Mouse (Mus musculus) thymus, postnatal 0 days (tissue): Measurements from ENCODE around the gene Gm28048. TPM values are rescaled to one million over a fixed set of nuclear protein-coding genes. Genes with fewer than 3 reads are reported as not detected.
A peak's percentile ranks its signal among the peaks of the same experiment; 100 is the strongest.

Experiments used
- DNase-seq: peaks from one replicate; pipeline ENCODE4 v3.0.0-alpha.2; 2015; ENCODE audit warnings: low spot score
- polyA plus RNA-seq: library from polyadenylated mRNA; unstranded; fragments of >200 nt; fragmentation: Nextera tagmentation; extraction: Ambion mirVana; gene quantifications from 2 replicates; pipeline ENCODE4 v1.2.1, GENCODE M21; 2015

Gene Gm28048
- polyA plus RNA-seq, 1 experiment from 2014 or later, result 44.0 TPM

GRCm38 (mm10) chr11:22990393-22991126, 8.7 kb upstream of the Gm28048 start, which contains the start of gene Cct4:
Gene Cct4, plus strand, starts transcription at chr11:22990519.
- DNase-seq, result peak; percentile 83

DNA sequence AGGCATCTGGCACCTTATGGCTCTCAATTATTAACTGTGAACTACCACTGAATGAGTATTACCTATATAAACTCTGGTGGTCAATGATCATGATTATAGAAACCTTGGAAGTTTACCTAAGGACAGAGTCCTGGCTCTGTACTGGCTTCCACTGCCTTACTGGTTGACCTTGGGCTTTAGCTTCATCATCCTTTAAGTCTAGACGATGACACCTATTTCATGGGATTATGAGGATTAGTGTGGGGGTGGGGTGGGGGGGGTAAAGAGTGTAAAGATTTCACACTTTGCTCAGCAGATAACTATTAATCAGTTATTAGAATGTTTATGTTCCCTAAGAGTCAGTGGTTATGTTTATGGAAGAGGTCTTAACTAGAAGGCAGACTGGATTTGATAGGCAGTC, 7.9 kb upstream of the Gm28048 start:
- DNase-seq, result no peak

GRCm38 (mm10) chr11:22987357-22987756, 5.5 kb upstream of the Gm28048 start:
- DNase-seq, result peak; percentile 70

GRCm38 (mm10) chr11:22985510-22985909, 3.6 kb upstream of the Gm28048 start:
- DNase-seq, result no peak

- DNase-seq, result no peak
Observed at GRCm38 (mm10) chr11:22982846-22983245, 956 bp upstream of the Gm28048 start.

DNA sequence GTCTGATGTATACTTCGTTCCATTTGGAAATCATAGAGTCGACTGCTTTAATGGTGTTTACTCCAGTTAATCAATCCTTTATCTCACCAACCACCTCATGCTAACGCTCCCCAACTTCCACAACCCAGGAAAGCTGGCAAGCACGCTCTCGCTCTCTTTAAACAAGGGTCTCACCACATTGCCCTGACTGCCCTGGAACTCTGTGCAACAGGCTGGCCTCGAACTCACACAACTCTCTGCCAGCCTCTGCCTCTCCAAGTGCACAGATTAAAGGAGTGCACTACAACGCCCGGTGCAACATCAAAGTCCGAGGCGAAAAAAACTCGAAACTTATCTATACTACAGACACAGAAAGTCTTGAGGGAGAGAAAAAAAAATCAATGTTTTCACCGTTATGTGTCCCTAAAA, 343 bp downstream of the Gm28048 start:
- DNase-seq, result no peak

GRCm38 (mm10) chr11:22981041-22981440, 849 bp downstream of the Gm28048 start:
- no peak for DNase-seq

- no peak for DNase-seq
Observed at GRCm38 (mm10) chr11:22979221-22979620, 2.7 kb downstream of the Gm28048 start.

DNA sequence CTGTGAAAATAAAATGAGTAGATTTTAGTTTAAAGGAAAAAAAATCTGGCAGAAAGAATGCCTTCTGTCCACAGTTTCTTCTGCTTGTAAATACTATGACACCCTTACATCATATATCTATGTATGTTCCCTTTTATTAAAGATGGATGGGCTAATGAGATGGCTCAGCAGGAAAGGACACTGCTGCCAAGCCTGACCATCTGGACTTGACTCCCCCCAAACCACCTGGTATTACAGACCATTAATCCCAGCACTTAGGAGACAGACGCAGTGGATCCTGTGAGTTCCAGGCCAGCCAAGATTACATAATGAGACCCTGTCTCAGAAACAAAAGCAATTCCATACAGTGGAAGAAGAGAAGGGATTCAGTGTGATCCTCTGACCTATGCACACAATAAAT, 3.2 kb downstream of the Gm28048 start:
- DNase-seq, result no peak

DNA sequence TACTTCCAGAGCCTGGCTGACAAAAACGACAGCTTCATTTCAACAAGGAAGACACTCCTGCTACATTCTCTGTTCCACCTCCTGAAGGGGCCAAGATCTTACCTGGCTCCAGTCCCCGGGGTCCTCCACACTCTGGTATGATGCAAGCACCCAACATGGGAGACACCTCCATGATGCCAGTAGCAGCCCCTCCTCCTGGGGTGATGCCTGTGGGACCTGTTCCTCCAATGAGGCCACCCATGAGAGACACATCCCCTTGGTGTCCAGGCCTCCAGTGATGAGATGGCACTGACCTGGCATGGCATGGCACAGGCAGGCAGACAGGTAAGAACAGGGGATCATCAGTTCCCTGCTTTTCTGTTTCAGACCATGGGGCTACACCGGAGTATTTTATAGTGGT, 3.7 kb downstream of the Gm28048 start:
- no peak for DNase-seq

DNA sequence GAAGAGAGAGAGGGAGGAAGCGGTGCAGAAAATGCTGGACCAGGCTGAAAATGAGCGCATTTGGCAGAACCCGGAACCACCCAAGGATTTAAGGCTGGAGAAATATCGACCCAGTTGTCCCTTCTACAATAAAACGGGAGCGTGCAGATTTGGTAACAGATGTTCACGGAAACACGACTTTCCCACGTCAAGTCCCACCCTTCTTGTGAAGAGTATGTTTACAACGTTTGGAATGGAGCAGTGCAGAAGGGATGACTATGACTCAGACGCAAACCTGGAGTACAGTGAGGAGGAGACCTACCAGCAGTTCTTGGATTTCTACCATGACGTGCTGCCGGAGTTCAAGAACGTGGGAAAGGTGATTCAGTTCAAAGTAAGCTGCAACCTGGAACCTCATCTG, 8.3 kb downstream of the Gm28048 start:
- no peak for DNase-seq

DNA sequence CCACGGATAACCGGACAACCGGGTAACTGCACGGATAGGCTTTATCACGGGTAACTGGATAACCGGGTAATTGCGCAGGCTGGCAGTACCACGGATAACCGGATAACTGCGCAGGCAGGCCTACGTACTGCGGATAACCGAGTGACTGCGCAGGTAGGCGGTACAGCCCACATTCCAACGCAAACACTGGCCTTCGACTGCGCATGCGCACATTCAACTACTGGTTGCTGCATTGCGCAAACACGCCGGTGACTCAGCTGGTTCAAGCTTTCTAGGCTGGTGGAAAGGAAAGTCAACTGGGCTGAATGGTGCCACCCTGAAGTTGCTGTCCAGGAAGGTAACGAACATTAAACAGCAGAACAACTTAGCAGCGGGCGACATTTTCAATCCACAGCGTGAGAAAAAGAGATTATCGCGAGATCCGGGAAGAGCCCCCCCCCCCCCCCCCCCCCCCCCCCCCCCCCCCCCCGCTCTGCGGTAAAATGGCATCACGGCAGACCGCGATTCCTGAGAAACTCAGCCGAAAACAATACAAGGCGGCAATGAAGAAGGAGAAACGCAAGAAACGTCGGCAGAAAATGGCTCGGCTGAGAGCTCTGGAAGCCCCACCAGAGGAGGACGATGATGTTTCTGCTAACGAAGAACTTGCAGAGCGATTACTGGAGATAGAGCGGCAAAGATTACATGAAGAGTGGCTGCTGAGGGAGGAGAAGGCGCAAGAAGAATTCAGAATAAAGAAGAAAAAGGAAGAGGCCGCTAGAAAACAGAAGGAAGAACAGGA, 9.0 kb downstream of the Gm28048 start:
- DNase-seq, result peak; percentile 80

- DNase-seq, result peak; percentile 78
Observed at GRCm38 (mm10) chr11:22971835-22972709, 9.8 kb downstream of the Gm28048 start, which contains the start of gene Zrsr1. Gene Zrsr1, plus strand, starts transcription at chr11:22972005.

DNA sequence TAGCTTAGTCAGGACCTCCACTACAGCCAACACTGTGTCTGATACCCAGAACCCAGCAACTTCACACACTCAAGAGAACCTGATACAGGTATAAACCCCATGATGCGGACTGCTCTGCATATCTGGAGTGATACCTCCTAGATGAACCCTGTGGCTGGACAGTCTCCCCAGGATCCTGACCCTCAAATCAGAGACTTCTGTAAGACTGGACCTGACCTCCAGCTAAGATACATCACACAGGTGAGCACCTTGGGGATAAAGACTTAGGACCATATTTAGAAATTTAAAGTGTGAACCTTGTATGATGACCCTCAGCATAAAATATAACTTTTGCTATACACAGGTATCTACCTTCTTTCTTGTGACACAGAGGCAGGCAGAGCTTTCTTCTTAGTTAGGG, 11.3 kb downstream of the Gm28048 start:
- DNase-seq, result no peak

DNA sequence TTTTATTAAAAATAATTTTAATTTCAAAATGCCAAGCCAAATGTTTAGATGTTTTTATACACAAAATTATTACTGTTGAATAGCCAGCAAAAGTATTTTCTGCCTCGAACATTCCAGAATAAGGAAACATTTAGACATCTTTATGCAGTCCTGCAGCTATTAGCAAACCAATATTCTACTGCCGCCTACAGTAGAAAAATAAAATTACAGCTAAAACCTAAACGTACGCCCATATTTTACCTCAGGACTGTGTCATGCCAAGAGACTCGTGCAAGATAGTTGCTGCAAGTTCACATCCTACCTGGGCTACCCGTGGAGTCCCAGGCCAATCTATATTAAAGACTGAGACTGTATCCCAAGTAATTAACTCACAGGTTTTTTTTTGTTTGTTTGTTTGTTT, 12.4 kb downstream of the Gm28048 start:
- peak; percentile 49 for DNase-seq

DNA sequence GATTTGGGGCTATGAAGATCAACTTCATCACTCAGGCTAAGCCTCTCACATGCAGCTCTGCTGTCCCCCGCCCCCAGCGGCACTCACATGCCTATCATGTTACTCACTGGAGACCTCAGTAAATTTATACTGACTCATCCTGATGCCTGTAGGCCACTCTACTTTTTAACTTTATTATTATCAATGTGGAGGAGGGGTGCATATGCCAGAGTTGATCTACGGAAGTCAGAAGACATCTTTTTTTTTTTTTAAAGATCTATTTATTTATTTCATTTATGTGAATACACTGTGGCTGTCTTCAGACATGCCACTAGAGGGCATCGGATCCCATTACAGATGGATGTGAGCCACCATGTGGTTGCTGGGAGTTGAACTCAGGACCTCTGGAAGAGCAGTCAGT, 16.4 kb downstream of the Gm28048 start:
- DNase-seq, result peak; percentile 13

GRCm38 (mm10) chr11:22964401-22964800, 17.5 kb downstream of the Gm28048 start:
- DNase-seq, result no peak

GRCm38 (mm10) chr11:22962101-22962500, 19.8 kb downstream of the Gm28048 start:
- DNase-seq, result no peak

DNA sequence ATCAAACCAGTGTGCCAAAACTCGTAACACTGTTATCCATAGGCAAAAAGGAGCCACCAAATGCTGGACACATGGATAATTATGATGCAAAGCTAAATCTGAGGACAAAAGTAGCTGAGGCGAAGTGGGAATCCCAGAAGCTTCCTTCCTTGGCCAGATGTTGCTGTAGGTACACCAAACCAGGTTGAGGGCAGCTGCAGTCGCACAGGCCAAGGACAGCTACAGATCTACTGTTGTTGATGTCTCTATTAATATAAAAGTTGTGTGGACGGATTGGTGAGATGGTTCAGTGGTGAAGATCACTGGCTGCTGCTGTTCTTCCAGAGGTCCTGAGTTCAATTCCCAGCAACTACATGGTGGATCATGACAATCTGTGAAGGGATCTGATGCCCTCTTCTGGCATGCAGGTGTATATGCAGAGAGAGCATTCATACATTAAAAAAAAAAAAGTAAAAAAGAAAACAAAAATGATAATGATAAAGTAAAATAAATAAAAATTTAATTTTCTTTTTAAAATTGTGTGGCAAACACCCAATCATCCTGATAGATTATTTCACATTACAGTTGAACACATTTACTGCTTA, 24.0 kb downstream of the Gm28048 start:
- DNase-seq, result no peak

GRCm38 (mm10) chr11:22956830-22957229, 25.1 kb downstream of the Gm28048 start:
- peak; percentile 73 for DNase-seq

- no peak for DNase-seq
Observed at GRCm38 (mm10) chr11:22956346-22956745, 25.5 kb downstream of the Gm28048 start.
